Mouse (Mus musculus): ENCODE data around the gene Cfap61. TPM values are rescaled to one million over a fixed set of nuclear protein-coding genes. Genes with fewer than 3 reads are reported as not detected.
A peak's percentile ranks its signal among the peaks of the same experiment; 100 is the strongest.

Cfap61 gene
- polyA plus RNA-seq, 2 experiments from 2014 or later, result not detected

DNA sequence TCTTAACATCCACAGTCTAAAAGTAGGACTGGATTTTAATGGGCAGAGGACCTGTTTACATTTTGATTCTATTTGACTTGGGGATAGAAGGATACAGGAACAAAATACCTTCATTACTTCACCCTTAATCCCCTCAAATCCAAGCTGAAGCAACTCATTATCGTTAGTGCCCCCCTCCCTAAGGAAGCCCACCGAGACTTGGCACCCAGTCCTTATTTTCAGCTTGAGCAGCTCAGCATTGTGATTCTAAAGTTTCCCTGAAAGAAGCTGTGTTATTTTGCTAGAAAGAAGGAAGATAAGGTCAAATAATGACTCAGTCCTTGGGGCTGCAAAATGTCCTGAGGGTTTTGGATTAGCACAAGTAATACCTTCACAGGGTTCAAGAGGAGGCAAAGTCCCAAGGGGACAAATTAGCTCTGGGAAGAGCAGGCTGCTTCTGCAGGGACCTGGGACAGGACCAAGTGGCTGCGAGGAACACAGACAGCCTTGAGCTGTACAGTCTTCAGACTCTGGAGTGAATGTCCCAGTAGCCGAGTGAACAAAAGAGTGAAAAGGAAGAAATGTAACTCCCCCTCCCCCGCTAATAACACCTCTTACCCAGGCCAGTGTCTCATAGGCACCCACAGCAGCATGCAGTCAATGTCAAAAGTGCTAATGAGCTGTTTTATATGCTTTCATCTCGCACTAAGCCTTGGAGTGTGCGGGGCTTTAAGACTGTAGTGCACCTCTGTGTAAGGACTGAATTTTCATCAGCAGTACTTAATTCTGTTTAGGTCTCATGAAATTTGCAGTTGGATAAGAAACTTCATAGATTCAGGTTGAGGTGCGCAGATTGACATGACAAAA is 81.0 kb downstream of the Cfap61 start:
- ATAC-seq, result no peak

GRCm38 (mm10) chr2:146022846-146023245 is 88.3 kb downstream of the Cfap61 start:
- ATAC-seq, result no peak

DNA sequence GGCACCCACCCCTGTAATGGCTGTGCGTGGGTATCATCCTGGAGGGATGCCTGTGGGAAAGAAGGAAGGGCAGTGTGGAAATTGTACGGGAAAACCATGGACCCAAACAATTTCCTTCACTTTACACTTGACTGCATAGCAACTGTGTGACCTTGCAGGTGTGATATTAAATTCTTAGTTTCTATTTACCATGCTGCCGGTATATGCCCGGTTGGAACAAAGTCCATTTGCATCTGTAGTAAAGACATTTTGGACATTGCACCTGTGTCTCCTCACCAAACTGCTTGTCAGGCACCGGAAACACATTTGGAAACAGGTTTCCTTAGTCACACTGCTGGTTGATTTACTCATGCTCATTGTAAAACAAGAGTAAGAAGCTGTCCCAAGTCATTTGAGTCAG is 109.1 kb downstream of the Cfap61 start:
- ATAC-seq, result no peak

- ATAC-seq, result no peak
Observed at GRCm38 (mm10) chr2:146044926-146045890, 110.6 kb downstream of the Cfap61 start.

- ATAC-seq, result no peak
Observed at GRCm38 (mm10) chr2:146047691-146048090, 113.1 kb downstream of the Cfap61 start.

DNA sequence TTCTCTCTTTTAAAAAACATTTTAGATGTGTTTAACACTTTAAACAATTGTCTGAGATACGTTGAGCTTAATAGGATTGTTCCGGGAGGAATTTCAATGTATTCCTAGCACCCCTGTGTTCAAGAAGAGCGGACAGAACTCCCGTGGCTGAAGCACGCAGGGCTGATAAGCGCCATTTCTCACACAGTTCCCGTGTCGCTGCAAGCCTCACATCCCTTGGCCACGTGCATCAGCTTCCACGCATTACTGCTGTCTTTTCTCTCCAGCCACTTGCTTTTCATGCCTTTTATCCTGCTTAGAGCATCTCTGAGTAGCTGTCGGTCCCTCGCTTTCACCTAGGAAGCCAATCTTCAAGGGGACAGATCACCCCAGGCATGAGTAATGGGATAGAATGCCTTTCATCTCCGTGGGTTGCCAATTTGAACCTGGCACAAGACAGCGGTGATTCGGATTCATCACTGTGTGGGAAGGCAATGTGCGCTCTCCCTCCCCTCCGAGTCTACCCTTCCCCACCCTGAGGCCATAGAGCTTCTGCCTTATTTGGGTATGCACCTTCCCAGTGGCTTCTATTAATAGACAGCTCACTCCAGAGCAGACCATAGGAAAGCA is 113.7 kb downstream of the Cfap61 start:
- no peak for ATAC-seq

DNA sequence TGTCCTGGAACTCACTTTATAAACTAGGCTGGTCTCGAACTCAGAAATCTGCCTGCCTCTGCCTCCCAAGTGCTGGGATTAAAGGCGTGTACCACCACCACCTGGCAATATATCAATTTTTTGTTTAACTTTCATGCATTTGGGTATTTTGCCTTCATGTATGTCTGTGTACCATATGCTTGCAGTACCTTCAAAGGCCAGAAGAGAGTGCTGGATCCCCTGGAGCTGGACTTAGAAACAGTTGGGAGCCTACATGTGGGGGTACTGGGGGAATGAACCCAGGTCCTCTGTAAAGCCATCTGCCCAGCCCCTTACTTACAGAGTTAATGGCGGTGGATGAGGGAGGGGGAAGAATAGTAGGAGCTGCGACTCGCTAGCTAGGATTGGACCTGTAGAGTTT is 114.8 kb downstream of the Cfap61 start:
- ATAC-seq, result no peak

- ATAC-seq, result no peak
Observed at GRCm38 (mm10) chr2:146050069-146050468, 115.5 kb downstream of the Cfap61 start.

GRCm38 (mm10) chr2:146051334-146051733 is 116.8 kb downstream of the Cfap61 start:
- no peak for ATAC-seq

GRCm38 (mm10) chr2:146057123-146057522 is 122.5 kb downstream of the Cfap61 start:
- ATAC-seq, result no peak

DNA sequence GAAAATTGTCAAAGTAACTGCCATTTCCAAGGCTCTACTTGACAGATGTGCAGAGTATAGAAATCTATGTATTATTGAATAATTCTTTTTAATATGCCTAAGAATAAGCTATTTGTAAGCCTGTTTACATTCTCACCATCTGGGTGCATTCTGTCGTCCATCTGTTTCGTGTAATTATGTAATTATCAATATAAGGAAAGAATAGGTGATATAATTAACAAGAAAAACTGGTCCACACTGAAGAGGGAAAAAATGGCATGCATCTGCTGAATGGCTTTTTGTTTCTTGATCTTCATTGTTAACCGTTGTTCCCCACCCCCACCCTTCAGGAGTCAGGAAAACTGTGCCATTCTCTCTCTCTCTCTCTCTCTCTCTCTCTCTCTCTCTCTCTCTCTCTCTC is 124.2 kb downstream of the Cfap61 start:
- no peak for ATAC-seq

- no peak for ATAC-seq
Observed at GRCm38 (mm10) chr2:146061421-146062300, 127.1 kb downstream of the Cfap61 start.

GRCm38 (mm10) chr2:146062330-146063092 is 127.9 kb downstream of the Cfap61 start:
- peak; percentile 36 for ATAC-seq

DNA sequence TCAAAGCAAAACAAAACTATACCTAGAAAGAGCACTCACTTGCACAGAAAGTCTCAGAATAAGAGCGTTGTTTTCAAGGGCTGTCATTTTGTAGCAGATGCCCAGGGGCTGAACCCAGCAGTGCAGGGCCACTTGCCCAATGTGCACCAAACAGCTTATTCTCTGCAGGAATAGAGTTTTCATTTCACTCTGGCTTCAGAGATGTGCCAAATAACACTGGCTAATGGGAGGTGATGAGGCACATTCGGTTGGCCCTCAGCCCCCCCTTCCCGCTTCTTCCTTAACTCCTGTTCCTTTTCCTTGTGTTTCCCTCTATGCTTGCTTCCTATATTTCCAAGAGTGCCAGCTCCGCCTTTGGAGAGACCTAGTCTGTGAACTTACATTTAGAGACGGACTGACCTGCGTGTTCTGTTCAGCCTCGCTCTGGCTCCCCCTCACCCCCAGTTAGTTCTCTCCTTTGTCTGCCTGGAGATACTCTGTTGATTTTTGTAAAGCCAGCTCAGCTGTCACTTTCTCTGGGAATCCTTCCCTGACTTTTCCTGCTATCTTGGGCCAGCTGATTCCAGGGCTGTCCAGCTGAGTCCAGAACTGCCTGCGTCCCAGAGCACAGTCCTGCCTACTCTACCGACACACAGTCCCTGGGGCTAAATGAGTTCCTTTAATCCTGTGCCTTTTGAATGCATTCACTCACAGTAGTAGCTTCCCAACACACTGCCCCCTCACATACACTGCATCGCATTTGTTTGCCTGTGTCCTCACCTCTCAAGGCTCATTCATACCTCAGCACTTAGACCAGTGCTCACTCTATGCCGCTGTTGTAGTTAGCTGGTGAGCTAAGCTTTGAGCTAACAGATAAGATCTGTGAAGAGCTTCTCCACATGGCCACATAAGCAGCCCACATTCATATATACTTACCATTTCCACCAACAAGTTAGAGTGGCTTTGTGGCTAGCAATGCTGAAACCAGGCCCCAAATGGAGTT is 128.8 kb downstream of the Cfap61 start:
- no peak for ATAC-seq

DNA sequence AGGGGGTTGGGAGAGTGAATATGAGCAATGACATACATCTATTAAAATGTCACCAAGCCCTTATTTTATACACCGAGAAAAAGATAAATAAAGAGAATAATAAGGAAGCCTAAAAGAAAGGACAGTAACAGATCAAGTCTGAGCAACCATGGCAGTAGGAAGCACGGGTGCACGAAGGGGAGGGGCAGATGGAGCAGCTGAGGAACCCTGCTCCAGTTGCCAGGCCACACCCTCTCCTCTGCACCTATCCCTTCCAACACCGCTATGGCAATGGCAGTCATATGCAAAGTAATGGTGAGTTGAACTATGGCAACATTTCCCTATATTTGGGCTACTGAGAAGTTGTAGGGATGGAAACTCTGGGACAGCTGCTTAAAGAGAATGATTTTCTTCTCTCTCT is 132.8 kb downstream of the Cfap61 start:
- ATAC-seq, result no peak

GRCm38 (mm10) chr2:146073300-146073699 is 138.7 kb downstream of the Cfap61 start:
- no peak for ATAC-seq

GRCm38 (mm10) chr2:146077117-146077516 is 142.5 kb downstream of the Cfap61 start:
- ATAC-seq, result no peak

DNA sequence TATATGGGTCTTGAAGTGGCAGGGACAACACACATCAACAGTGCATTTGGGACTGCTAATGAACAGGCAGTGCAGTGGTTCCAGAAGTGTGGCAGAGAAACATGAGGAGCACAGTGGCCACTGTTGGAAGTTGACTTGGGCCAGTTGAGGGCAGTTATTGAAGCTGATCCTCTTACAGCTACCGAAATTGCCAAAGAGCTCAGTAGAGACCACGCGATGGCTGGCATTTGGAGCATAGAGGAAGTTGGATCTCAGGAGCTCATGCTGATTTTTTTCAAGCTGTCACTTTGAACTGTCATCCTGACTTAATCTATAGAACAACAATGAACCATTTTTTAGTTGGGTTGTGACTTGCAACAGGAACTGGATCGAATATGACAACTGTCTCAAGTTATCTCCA is 145.7 kb downstream of the Cfap61 start:
- no peak for ATAC-seq

DNA sequence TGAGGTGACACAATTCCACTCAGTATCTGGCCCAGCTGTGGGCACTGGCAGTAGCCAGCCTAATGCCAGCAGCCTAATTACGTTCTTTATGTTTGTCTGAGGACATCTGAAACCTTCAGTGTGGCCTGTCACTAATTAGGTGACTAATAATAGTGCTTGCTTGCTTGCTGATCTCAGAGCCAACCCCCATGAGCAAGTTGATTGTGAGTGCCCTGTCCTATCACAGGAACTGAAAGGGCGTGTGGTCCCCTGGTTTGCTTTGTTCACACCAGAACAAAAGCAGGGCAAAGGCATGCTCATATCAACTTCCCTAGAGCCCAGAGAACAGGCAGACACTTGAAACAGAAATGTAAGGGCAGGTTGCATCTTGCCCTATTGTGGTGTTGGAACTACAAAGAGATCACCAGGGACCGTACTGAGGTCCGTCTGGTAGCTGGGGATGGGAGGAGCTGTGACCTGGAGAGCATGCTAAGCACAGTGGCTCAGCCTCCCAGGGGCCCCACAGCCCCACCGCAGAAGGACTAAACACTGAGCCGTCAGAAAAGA is 148.8 kb downstream of the Cfap61 start:
- no peak for ATAC-seq

DNA sequence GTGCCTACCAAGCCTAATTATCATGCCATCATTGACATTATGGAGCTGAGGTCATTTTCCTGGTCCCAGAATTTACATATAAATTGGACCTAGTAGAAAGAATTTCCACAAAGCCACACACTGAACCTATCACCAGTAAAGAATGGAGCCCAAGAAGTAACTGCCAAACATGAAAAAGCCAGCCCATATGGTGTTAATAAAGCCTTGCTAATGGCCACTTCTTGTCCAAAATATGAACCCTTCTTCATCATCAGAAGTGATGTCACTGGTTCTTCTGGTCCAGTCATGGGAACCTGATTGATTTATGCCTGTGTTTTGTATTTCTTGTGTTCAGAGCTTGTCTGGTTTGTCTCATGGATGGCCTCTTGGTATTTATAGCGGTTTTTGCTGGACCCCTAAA is 152.8 kb downstream of the Cfap61 start:
- ATAC-seq, result no peak

All from activated CD4-positive, CD25-positive, alpha-beta regulatory T cell, adult 4 months (primary cell).